Mouse (Mus musculus) liver, postnatal 0 days (tissue): ENCODE measurements around the gene Kif9.

Experiments
- CTCF ChIP-seq: sonication (generic); IDR thresholded peaks from 2 replicates; pipeline ENCODE4 v1.5.1; 2016; ENCODE audit warnings: antibody characterized with exemption, low read depth
- EP300 ChIP-seq: IDR thresholded peaks from 2 replicates; pipeline ENCODE4 v1.6.1; 2016; ENCODE audit warnings: antibody characterized with exemption, low read depth, mild to moderate bottlenecking

DNA sequence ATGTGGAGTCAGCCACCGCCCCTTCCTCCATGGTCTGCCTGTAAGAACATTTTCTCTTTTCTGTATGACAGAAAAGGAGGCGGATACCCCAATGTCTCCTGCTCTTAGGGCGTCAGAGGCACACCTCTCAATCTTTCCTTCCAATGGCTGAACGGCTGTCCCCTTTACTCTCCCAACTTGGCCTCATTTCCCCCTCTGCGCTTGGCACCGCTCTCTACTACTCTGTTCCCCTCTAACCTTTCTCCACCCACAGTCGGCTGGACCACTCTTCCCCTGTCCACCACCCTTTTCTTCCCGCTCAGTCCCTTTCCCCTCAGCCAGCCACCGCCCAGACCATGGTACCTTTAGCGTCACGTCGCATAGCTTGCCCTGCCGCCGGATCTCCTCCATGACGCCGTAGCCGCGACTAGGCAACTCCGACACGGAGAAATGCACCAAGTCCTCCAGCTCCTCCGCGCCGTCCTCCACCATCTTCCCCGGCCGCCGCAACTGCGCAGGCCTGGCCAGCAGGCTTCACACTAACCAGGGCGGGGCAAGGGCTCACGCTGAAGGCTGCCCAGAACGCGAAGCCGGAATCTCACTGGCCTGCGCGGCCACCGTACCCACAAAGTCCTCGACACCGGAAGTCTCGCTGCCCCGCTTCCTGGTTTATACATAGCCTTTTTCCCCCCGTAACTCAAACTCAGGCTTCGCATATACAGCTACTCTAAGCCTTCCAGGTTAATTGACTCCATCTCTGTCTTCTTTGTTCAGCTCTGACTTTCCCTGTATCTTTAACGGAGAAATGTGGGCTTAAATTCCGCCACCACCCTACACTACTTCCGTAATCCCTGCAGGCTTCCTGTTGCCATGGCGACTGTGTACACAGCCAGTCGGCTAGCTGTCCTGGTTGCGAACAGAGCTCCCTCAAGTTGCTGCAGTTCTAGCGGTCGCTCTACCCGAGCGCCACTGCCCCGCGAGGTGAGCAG is at the start of gene Kif9, which contains the start of gene Klhl18:
- TF ChIP-seq CTCF: no peak
- no peak for TF ChIP-seq EP300
